Mouse (Mus musculus) bone marrow macrophage, adult 2 months (primary cell): ENCODE data around the gene Ckb. TPM values are rescaled to one million over a fixed set of nuclear protein-coding genes. Genes with fewer than 3 reads are reported as not detected.
A peak's percentile ranks its signal among the peaks of the same experiment; 100 is the strongest.

Experiments
- H3K27ac ChIP-seq: 2 replicates; pipeline ENCODE4 v1.5.1; 2012; ENCODE audit warnings: low read depth, low read length; ENCODE audit not compliant: insufficient read depth
- H3K4me1 ChIP-seq: 2 replicates; pipeline ENCODE4 v1.6.1; 2012; ENCODE audit warnings: low read length; ENCODE audit not compliant: control insufficient read depth, insufficient read depth
- H3K4me3 ChIP-seq: 2 replicates; pipeline ENCODE4 v1.5.1; 2012; ENCODE audit warnings: mild to moderate bottlenecking, low read length, moderate library complexity; ENCODE audit not compliant: insufficient read depth
- CTCF ChIP-seq: IDR thresholded peaks from 2 replicates; pipeline ENCODE4 v1.5.1; 2012; ENCODE audit warnings: low read depth, mild to moderate bottlenecking, low read length, moderate library complexity
- POLR2A ChIP-seq: IDR thresholded peaks from 2 replicates; pipeline ENCODE4 v1.6.1; 2012; ENCODE audit warnings: mild to moderate bottlenecking, low read depth, low read length, borderline replicate concordance
- polyA plus RNA-seq: library from polyadenylated mRNA; stranded (reverse); fragments of >200 nt; gene quantifications from 2 replicates; pipeline ENCODE4 v1.2.4, GENCODE M21; 2012; ENCODE audit not compliant: missing spikeins, insufficient read depth, insufficient read length

Ckb gene
- polyA plus RNA-seq, 1 experiment, result 396 TPM

- TF ChIP-seq CTCF, result no peak
- TF ChIP-seq POLR2A, result no peak
Measured at GRCm38 (mm10) chr12:111704609-111705008, 32.5 kb upstream of the Ckb start.

GRCm38 (mm10) chr12:111703301-111703700 is 31.2 kb upstream of the Ckb start:
- TF ChIP-seq POLR2A (no peak), CTCF (no peak)
- Histone ChIP-seq H3K4me3 (no peak overlapping the region), H3K4me1 (peaks cover 5% of the 10 kb centered on the region), H3K27ac (no peak overlapping the region)

More at GRCm38 (mm10) chr12:111704609-111705008, 32.5 kb upstream of the Ckb start:
- Histone ChIP-seq H3K4me3 (no peak overlapping the region), H3K4me1 (no peaks in the 10 kb centered on the region; the same call in 1 of the 2 replicates), H3K27ac (no peak overlapping the region)

- Histone ChIP-seq H3K4me3 (no peak overlapping the region), H3K27ac (no peak overlapping the region), H3K4me1 (peaks cover 17% of the 10 kb centered on the region)
- no peak for TF ChIP-seq CTCF
- no peak for TF ChIP-seq POLR2A
Measured at GRCm38 (mm10) chr12:111700920-111701458, 28.9 kb upstream of the Ckb start.

GRCm38 (mm10) chr12:111699542-111699941 is 27.4 kb upstream of the Ckb start:
- peaks cover 24% of the 10 kb centered on the region for H3K4me1 ChIP-seq

GRCm38 (mm10) chr12:111698346-111698913 is 26.3 kb upstream of the Ckb start:
- Histone ChIP-seq H3K4me1 (peaks cover 33% of the 10 kb centered on the region), H3K4me3 (no peak overlapping the region), H3K27ac (no peak overlapping the region)
- TF ChIP-seq CTCF (no peak), POLR2A (no peak)

More at GRCm38 (mm10) chr12:111699542-111699941, 27.4 kb upstream of the Ckb start:
- Histone ChIP-seq H3K27ac (no peak overlapping the region), H3K4me3 (no peak overlapping the region)
- TF ChIP-seq POLR2A (no peak), CTCF (no peak)

- Histone ChIP-seq H3K27ac (no peak overlapping the region), H3K4me1 (peaks cover 33% of the 10 kb centered on the region), H3K4me3 (no peak overlapping the region)
- no peak for TF ChIP-seq POLR2A
- no peak for TF ChIP-seq CTCF
Measured at GRCm38 (mm10) chr12:111697708-111698107, 25.6 kb upstream of the Ckb start.

GRCm38 (mm10) chr12:111696239-111696638 is 24.1 kb upstream of the Ckb start:
- peaks cover 41% of the 10 kb centered on the region for H3K4me1 ChIP-seq
- peak; percentile 59; the same call in 1 of the 2 replicates for TF ChIP-seq CTCF
- no peak for TF ChIP-seq POLR2A
- no peak overlapping the region for H3K4me3 ChIP-seq
- no peak overlapping the region for H3K27ac ChIP-seq

- Histone ChIP-seq H3K4me3 (no peak overlapping the region), H3K4me1 (peaks cover 50% of the 10 kb centered on the region), H3K27ac (no peak overlapping the region)
- TF ChIP-seq POLR2A (no peak), CTCF (no peak)
Measured at GRCm38 (mm10) chr12:111694880-111695804, 23.0 kb upstream of the Ckb start.

- Histone ChIP-seq H3K4me3 (no peak overlapping the region), H3K4me1 (peaks cover 50% of the 10 kb centered on the region), H3K27ac (no peak overlapping the region)
- TF ChIP-seq CTCF, result no peak
- no peak for TF ChIP-seq POLR2A
Measured at GRCm38 (mm10) chr12:111694271-111694781, 22.2 kb upstream of the Ckb start.
